Comparison of ENCODE assay signal across 25 mouse cellular contexts in the genomic region with DNA sequence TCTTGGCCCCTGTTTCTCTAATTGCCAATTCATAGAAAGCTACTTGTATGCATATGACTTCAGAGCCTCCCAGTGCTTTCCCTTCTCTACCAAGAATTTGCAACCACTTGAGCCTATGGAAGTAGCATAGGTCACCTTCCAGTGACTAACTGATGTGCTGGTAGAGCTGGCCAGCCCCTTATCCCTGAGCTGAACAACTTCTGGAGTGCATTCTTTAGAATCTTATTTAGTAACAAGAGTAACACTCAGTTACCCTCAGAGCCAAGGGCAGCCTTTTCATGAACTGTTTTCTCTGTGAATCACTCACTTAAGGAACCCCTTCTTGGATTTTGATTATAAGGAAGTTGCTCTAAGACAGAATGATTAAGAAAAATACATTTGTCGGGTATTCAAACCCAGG.
"Had no signal": no experiment of that assay in that cellular context is flagged by ENCODE, and none has a peak within 500 bp of the region (broad histone marks: within the 10 kb centered on the region; RNA-seq: fewer than 3 reads in every experiment).

No protein-coding gene starts in this region.

- DNase-seq: gastrocnemius, adult 2 months; gastrocnemius, postnatal 10 days; gastrocnemius, postnatal 25 days; heart, adult 18-20 months; heart, postnatal 10 days; heart, postnatal 4 days; kidney, adult 18-20 months; kidney, adult 8-10 months; kidney, postnatal 10 days; kidney, postnatal 25 days; kidney, postnatal 4 days; left cerebral cortex, postnatal 4 days had no signal

- H3K9ac ChIP-seq: heart, embryonic 12.5 days; hindbrain, embryonic 12.5 days; hindbrain, embryonic 14.5 days; intestine, embryonic 15.5 days; limb, embryonic 13.5 days; limb, embryonic 15.5 days had no signal

- H3K27me3 ChIP-seq: heart, embryonic 12.5 days; hindbrain, embryonic 12.5 days; intestine, embryonic 15.5 days; limb, embryonic 15.5 days had no signal

- H3K9me3 ChIP-seq: heart, embryonic 10.5 days; heart, embryonic 12.5 days; hindbrain, embryonic 10.5 days; hindbrain, embryonic 12.5 days; intestine, embryonic 15.5 days; limb, embryonic 13.5 days; limb, embryonic 15.5 days had no signal

- ATAC-seq: hindbrain, embryonic 16.5 days; inflammation-experienced regulatory T-cells, adult 6 months; intestine, embryonic 15.5 days; intestine, postnatal 0 days had no signal

- H3K4me3 ChIP-seq: gastrocnemius, adult 2 months; heart, embryonic 10.5 days; heart, embryonic 12.5 days; hindbrain, embryonic 10.5 days; hindbrain, embryonic 12.5 days; intestine, embryonic 15.5 days; layer of hippocampus, adult 2 months; left cerebral cortex, adult 2 months; limb, embryonic 13.5 days; limb, embryonic 15.5 days had no signal

- H3K4me1 ChIP-seq: heart, embryonic 10.5 days; heart, embryonic 12.5 days; hindbrain, embryonic 10.5 days; hindbrain, embryonic 12.5 days; intestine, embryonic 15.5 days; limb, embryonic 13.5 days; limb, embryonic 15.5 days had no signal

- H3K27ac ChIP-seq: gastrocnemius, adult 2 months; heart, embryonic 10.5 days; hindbrain, embryonic 10.5 days; hindbrain, embryonic 12.5 days; hindbrain, embryonic 14.5 days; intestine, embryonic 15.5 days; layer of hippocampus, adult 2 months; left cerebral cortex, adult 2 months; limb, embryonic 13.5 days; limb, embryonic 15.5 days had no signal

- H3K4me2 ChIP-seq: heart, embryonic 12.5 days; hindbrain, embryonic 12.5 days; hindbrain, embryonic 14.5 days; intestine, embryonic 15.5 days; limb, embryonic 13.5 days; limb, embryonic 15.5 days had no signal

- H3K36me3 ChIP-seq: heart, embryonic 10.5 days; heart, embryonic 12.5 days; hindbrain, embryonic 10.5 days; hindbrain, embryonic 12.5 days; intestine, embryonic 15.5 days; limb, embryonic 13.5 days; limb, embryonic 15.5 days had no signal
